Mouse (Mus musculus) brain, embryonic 14.5 days (tissue): ENCODE measurements around the gene Kcmf1.

Experiments
- CTCF ChIP-seq: fragments of 200-500 bp; IDR thresholded peaks from 2 replicates; pipeline ENCODE4 v1.5.1; 2012; ENCODE audit warnings: inconsistent platforms, mild to moderate bottlenecking, moderate library complexity, borderline replicate concordance; ENCODE audit not compliant: insufficient read depth, insufficient read length; ENCODE audit errors: extremely low read depth
- POLR2A ChIP-seq: fragments of 200-500 bp; IDR thresholded peaks from 2 replicates; pipeline ENCODE4 v1.6.1; 2012; ENCODE audit warnings: mild to moderate bottlenecking, inconsistent platforms, borderline replicate concordance; ENCODE audit not compliant: poor library complexity, insufficient read depth, insufficient read length, severe bottlenecking; ENCODE audit errors: extremely low read depth

- no peak for TF ChIP-seq POLR2A
- TF ChIP-seq CTCF = no peak
Observed at GRCm38 (mm10) chr6:72947960-72948359, 48.2 kb upstream of the Kcmf1 start.
